Mouse (Mus musculus): Measurements from ENCODE around the gene 4930519P11Rik. TPM values are rescaled to one million over a fixed set of nuclear protein-coding genes. Genes with fewer than 3 reads are reported as not detected.

The 4930519P11Rik gene
- polyA plus RNA-seq, 1 experiment from 2014 or later: 0.92 TPM

DNA sequence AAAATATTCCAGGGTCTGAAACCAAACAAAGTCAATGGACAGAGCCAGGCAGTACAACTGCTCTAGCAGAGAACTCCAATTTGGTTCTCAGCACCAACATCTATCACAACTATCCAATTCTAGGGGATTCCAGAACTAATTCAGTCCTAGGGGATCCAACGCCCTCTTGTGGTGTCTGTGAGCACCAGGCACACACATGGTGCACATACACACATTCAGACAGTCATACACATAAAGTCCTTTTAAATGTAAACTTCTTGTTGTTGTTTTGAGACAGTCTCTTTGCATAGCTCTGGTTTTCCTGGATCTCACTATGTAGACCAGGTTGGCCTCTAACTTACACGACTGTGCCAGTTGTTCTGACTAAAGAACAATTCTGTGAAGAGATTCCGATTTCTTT lies 37.2 kb upstream of the 4930519P11Rik start:
- Histone ChIP-seq H3K4me3 (ENCODE audit: low read depth, low read length) (no peak overlapping the region), H3K4me1 (ENCODE audit: control insufficient read depth, insufficient read depth, low read length) (no peaks in the 10 kb centered on the region), H3K36me3 (ENCODE audit: control insufficient read depth, insufficient read depth, low read length) (peaks cover 4% of the 10 kb centered on the region; the same call in 1 of the 2 replicates), H3K27ac (ENCODE audit: low read depth, low read length) (no peak overlapping the region), H3K9me3 (ENCODE audit: control insufficient read depth, low read length) (no peaks in the 10 kb centered on the region), H3K9ac (replicated peaks; ENCODE audit: low read depth, low read length) (no peak overlapping the region), H3K4me2 (ENCODE audit: low read depth, low read length) (no peak overlapping the region), H3K27me3 (ENCODE audit: control insufficient read depth, insufficient read depth, low read length) (no peaks in the 10 kb centered on the region)
- 76% methylated on average over 3 of the region's 3 CpGs for WGBS
- ATAC-seq (ENCODE audit: low read depth): no peak

DNA sequence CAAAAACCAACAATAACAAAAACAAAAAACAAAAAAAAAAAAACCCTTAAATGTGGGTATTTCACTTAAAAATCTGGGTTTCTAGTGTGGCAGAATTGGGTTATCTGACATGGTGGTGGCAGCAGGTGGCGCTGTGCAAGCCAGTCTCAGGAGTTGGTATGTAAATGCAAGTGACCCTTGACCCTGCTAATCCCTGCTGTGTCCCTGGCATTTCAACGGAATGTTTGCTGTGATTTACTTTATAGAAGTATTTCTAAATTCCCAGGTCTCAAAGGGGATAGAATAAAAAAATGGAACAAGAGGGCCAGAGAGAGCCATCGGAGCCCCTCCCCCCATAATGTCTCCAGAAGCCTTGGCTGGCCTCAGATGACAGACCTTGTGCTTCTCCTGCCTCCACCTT lies 34.8 kb upstream of the 4930519P11Rik start:
- no peak for ATAC-seq (ENCODE audit: low read depth)
- WGBS: 33% methylated on average over 3 of the region's 3 CpGs
- H3K4me3 ChIP-seq (ENCODE audit: low read depth, low read length): no peak overlapping the region
- no peak overlapping the region for H3K27ac ChIP-seq (ENCODE audit: low read depth, low read length)
- H3K36me3 ChIP-seq (ENCODE audit: control insufficient read depth, insufficient read depth, low read length): peaks cover 12% of the 10 kb centered on the region; the same call in 1 of the 2 replicates
- H3K27me3 ChIP-seq (ENCODE audit: control insufficient read depth, insufficient read depth, low read length): no peaks in the 10 kb centered on the region
- H3K9ac ChIP-seq (replicated peaks; ENCODE audit: low read depth, low read length): no peak overlapping the region
- H3K4me1 ChIP-seq (ENCODE audit: control insufficient read depth, insufficient read depth, low read length): no peaks in the 10 kb centered on the region
- H3K4me2 ChIP-seq (ENCODE audit: low read depth, low read length): no peak overlapping the region
- no peaks in the 10 kb centered on the region for H3K9me3 ChIP-seq (ENCODE audit: control insufficient read depth, low read length)

GRCm38 (mm10) chr2:154646634-154647033 lies 33.4 kb upstream of the 4930519P11Rik start:
- no peak for ATAC-seq (ENCODE audit: low read depth)
- 78% methylated on average over 5 of the region's 5 CpGs for WGBS

GRCm38 (mm10) chr2:154642712-154643385 lies 29.6 kb upstream of the 4930519P11Rik start:
- no peaks in the 10 kb centered on the region for H3K27me3 ChIP-seq (ENCODE audit: control insufficient read depth, insufficient read depth, low read length)
- no peak overlapping the region for H3K4me2 ChIP-seq (ENCODE audit: low read depth, low read length)
- H3K4me3 ChIP-seq (ENCODE audit: low read depth, low read length): no peak overlapping the region
- no peaks in the 10 kb centered on the region for H3K9me3 ChIP-seq (ENCODE audit: control insufficient read depth, low read length)
- no peak overlapping the region for H3K9ac ChIP-seq (replicated peaks; ENCODE audit: low read depth, low read length)
- no peak overlapping the region for H3K27ac ChIP-seq (ENCODE audit: low read depth, low read length)
- no peaks in the 10 kb centered on the region for H3K4me1 ChIP-seq (ENCODE audit: control insufficient read depth, insufficient read depth, low read length)
- peaks cover 25% of the 10 kb centered on the region for H3K36me3 ChIP-seq (ENCODE audit: control insufficient read depth, insufficient read depth, low read length)
- WGBS: 96% methylated on average over 6 of the region's 6 CpGs
- no peak for ATAC-seq (ENCODE audit: low read depth)

More at GRCm38 (mm10) chr2:154646634-154647033, 33.4 kb upstream of the 4930519P11Rik start:
- Histone ChIP-seq H3K4me1 (ENCODE audit: control insufficient read depth, insufficient read depth, low read length) (no peaks in the 10 kb centered on the region), H3K9me3 (ENCODE audit: control insufficient read depth, low read length) (no peaks in the 10 kb centered on the region), H3K4me3 (ENCODE audit: low read depth, low read length) (no peak overlapping the region), H3K27ac (ENCODE audit: low read depth, low read length) (no peak overlapping the region), H3K36me3 (ENCODE audit: control insufficient read depth, insufficient read depth, low read length) (peaks cover 12% of the 10 kb centered on the region; the same call in 1 of the 2 replicates), H3K4me2 (ENCODE audit: low read depth, low read length) (no peak overlapping the region), H3K27me3 (ENCODE audit: control insufficient read depth, insufficient read depth, low read length) (no peaks in the 10 kb centered on the region), H3K9ac (replicated peaks; ENCODE audit: low read depth, low read length) (no peak overlapping the region)

GRCm38 (mm10) chr2:154642005-154642459 lies 28.8 kb upstream of the 4930519P11Rik start:
- 97% methylated on average over 9 of the region's 9 CpGs for WGBS
- Histone ChIP-seq H3K27me3 (ENCODE audit: control insufficient read depth, insufficient read depth, low read length) (no peaks in the 10 kb centered on the region), H3K9ac (replicated peaks; ENCODE audit: low read depth, low read length) (no peak overlapping the region), H3K4me1 (ENCODE audit: control insufficient read depth, insufficient read depth, low read length) (no peaks in the 10 kb centered on the region), H3K4me2 (ENCODE audit: low read depth, low read length) (no peak overlapping the region), H3K27ac (ENCODE audit: low read depth, low read length) (no peak overlapping the region), H3K4me3 (ENCODE audit: low read depth, low read length) (no peak overlapping the region), H3K9me3 (ENCODE audit: control insufficient read depth, low read length) (no peaks in the 10 kb centered on the region), H3K36me3 (ENCODE audit: control insufficient read depth, insufficient read depth, low read length) (peaks cover 27% of the 10 kb centered on the region)
- ATAC-seq (ENCODE audit: low read depth): no peak

- Histone ChIP-seq H3K27me3 (ENCODE audit: control insufficient read depth, insufficient read depth, low read length) (no peaks in the 10 kb centered on the region), H3K27ac (ENCODE audit: low read depth, low read length) (no peak overlapping the region), H3K4me1 (ENCODE audit: control insufficient read depth, insufficient read depth, low read length) (no peaks in the 10 kb centered on the region), H3K9me3 (ENCODE audit: control insufficient read depth, low read length) (no peaks in the 10 kb centered on the region), H3K36me3 (ENCODE audit: control insufficient read depth, insufficient read depth, low read length) (peaks cover 27% of the 10 kb centered on the region), H3K9ac (replicated peaks; ENCODE audit: low read depth, low read length) (no peak overlapping the region), H3K4me2 (ENCODE audit: low read depth, low read length) (no peak overlapping the region), H3K4me3 (ENCODE audit: low read depth, low read length) (no peak overlapping the region)
- ATAC-seq (ENCODE audit: low read depth): no peak
- 79% methylated on average over 8 of the region's 8 CpGs for WGBS
These were observed 27.9 kb upstream of the 4930519P11Rik start for GRCm38 (mm10) chr2:154641176-154641575.

DNA sequence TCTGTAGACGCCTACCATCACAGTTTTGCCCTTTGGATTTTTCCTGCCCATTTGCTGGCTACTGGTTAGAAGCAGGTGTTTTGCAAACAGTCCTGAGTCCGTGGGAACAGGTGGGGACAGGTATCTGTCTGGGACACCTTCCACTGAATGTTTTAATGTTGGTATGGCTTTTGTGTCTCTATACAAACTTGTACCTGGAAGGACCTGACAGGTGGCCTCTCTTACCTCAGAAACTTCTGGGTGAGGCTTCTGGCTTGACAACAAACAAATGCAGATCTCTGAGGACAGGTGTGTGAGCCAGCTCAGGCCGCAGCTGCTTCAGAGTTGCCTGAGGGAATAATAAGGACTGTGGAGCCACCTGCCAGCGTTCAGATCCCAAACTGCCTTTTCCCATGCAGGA lies 25.9 kb upstream of the 4930519P11Rik start:
- no peak for ATAC-seq (ENCODE audit: low read depth)
- no peaks in the 10 kb centered on the region for H3K9me3 ChIP-seq (ENCODE audit: control insufficient read depth, low read length)
- H3K4me2 ChIP-seq (ENCODE audit: low read depth, low read length): no peak overlapping the region
- H3K4me1 ChIP-seq (ENCODE audit: control insufficient read depth, insufficient read depth, low read length): no peaks in the 10 kb centered on the region
- H3K27me3 ChIP-seq (ENCODE audit: control insufficient read depth, insufficient read depth, low read length): no peaks in the 10 kb centered on the region
- H3K36me3 ChIP-seq (ENCODE audit: control insufficient read depth, insufficient read depth, low read length): peaks cover 32% of the 10 kb centered on the region
- H3K4me3 ChIP-seq (ENCODE audit: low read depth, low read length): no peak overlapping the region
- WGBS: 95% methylated on average over 4 of the region's 4 CpGs
- H3K27ac ChIP-seq (ENCODE audit: low read depth, low read length): no peak overlapping the region
- H3K9ac ChIP-seq (replicated peaks; ENCODE audit: low read depth, low read length): no peak overlapping the region

DNA sequence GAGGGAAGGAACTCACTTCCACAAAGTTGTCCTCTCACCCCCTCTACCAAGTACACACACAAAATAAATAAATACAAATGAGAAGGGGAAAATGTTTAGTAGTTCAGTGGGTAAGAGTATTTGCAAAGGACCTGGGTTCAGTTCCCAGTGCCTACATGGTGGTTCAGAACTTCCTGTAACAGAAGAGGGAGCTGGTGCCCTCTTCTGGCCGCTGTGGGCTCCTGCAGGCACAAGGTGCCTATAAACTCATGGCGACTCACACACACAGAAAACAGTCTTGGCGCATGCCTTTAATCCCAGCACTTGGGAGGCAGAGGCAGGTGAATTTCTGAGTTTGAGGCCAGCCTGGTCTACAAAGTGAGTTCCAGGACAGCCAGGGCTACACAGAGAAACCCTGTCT lies 25.3 kb upstream of the 4930519P11Rik start:
- peaks cover 32% of the 10 kb centered on the region for H3K36me3 ChIP-seq (ENCODE audit: control insufficient read depth, insufficient read depth, low read length)
- ATAC-seq (ENCODE audit: low read depth): no peak
- no peaks in the 10 kb centered on the region for H3K9me3 ChIP-seq (ENCODE audit: control insufficient read depth, low read length)
- no peak overlapping the region for H3K9ac ChIP-seq (replicated peaks; ENCODE audit: low read depth, low read length)
- 97% methylated on average over 3 of the region's 3 CpGs for WGBS
- no peaks in the 10 kb centered on the region for H3K4me1 ChIP-seq (ENCODE audit: control insufficient read depth, insufficient read depth, low read length)
- H3K4me2 ChIP-seq (ENCODE audit: low read depth, low read length): no peak overlapping the region
- no peaks in the 10 kb centered on the region for H3K27me3 ChIP-seq (ENCODE audit: control insufficient read depth, insufficient read depth, low read length)
- no peak overlapping the region for H3K27ac ChIP-seq (ENCODE audit: low read depth, low read length)
- no peak overlapping the region for H3K4me3 ChIP-seq (ENCODE audit: low read depth, low read length)

DNA sequence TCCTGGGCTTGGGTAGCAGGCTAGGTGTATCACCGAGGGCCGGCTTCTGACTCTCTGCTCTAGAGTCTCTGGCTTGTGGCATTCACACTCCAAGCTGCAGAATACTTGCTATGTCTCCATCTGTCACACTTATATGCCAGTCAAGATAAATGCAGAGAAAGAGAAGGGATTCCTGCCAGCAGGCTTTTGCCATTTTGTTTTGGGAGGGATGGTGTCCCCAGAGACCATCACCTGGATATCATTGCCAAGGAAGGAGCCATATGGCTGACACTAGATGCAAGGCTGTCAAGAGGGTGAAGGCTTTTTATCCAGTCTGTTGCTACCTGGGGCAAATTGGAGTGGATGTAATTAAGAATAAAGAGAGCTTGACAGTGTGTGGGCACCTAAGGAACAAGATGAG lies 22.6 kb upstream of the 4930519P11Rik start:
- ATAC-seq (ENCODE audit: low read depth): no peak
- peaks cover 26% of the 10 kb centered on the region for H3K36me3 ChIP-seq (ENCODE audit: control insufficient read depth, insufficient read depth, low read length)
- WGBS: 93% methylated on average over 2 of the region's 2 CpGs

More for the DNA sequence above, 22.6 kb upstream of the 4930519P11Rik start:
- Histone ChIP-seq H3K4me2 (ENCODE audit: low read depth, low read length) (no peak overlapping the region), H3K9ac (replicated peaks; ENCODE audit: low read depth, low read length) (no peak overlapping the region), H3K4me1 (ENCODE audit: control insufficient read depth, insufficient read depth, low read length) (no peaks in the 10 kb centered on the region), H3K27me3 (ENCODE audit: control insufficient read depth, insufficient read depth, low read length) (no peaks in the 10 kb centered on the region), H3K4me3 (ENCODE audit: low read depth, low read length) (no peak overlapping the region), H3K27ac (ENCODE audit: low read depth, low read length) (no peak overlapping the region), H3K9me3 (ENCODE audit: control insufficient read depth, low read length) (no peaks in the 10 kb centered on the region)

Measured in neural tube, embryonic 14.5 days (tissue).